Mouse (Mus musculus) CH12.LX (cell line): ENCODE results near the gene Olfr282. TPM values are rescaled to one million over a fixed set of nuclear protein-coding genes. Genes with fewer than 3 reads are reported as not detected.
A peak's percentile ranks its signal among the peaks of the same experiment; 100 is the strongest.

Experiments
- DNase-seq: peaks from one replicate; pipeline ENCODE4 v3.0.0-alpha.2; 2013; ENCODE audit errors: extremely low read depth
- H3K27ac ChIP-seq: 2 replicates; pipeline ENCODE4 v1.5.1; 2012; ENCODE audit warnings: low read depth, mild to moderate bottlenecking, control low read depth, moderate library complexity; ENCODE audit not compliant: insufficient read depth
- H3K27me3 ChIP-seq: replicated peaks from 2 replicates; pipeline ENCODE3; 2012; ENCODE audit warnings: inconsistent platforms
- H3K36me3 ChIP-seq, 2 experiments: replicated peaks in 1 of 2; 2 replicates each; pipeline versions ENCODE3 to v1.6.1; 2012; ENCODE audit warnings: inconsistent platforms in 1 of 2, low read length in 1 of 2, mild to moderate bottlenecking in 1 of 2, mixed read lengths in 1 of 2, moderate library complexity in 1 of 2; ENCODE audit not compliant: control insufficient read depth in 1 of 2, insufficient read depth in 1 of 2
- H3K4me1 ChIP-seq, 2 experiments: 2 replicates each; pipeline ENCODE4 v1.6.1; 2012; ENCODE audit warnings: inconsistent platforms in 1 of 2, moderate library complexity in 1 of 2; ENCODE audit not compliant: insufficient read depth in 2 of 2, control insufficient read depth in 1 of 2
- H3K4me2 ChIP-seq: 2 replicates; pipeline ENCODE4 v1.6.1; 2012; ENCODE audit warnings: low read depth, mild to moderate bottlenecking, control low read depth; ENCODE audit not compliant: poor library complexity, insufficient read depth, severe bottlenecking
- H3K4me3 ChIP-seq, 3 experiments: fragments of 150-350 bp in 1 of 3; sonication (generic) in 1 of 3; replicated peaks in 1 of 3; 2 replicates each; pipeline versions ENCODE3 to v1.5.1; 2011 to 2012; ENCODE audit warnings: low read depth in 2 of 3, low read length in 2 of 3, mild to moderate bottlenecking in 2 of 3, moderate library complexity in 2 of 3, control low read depth in 1 of 3, improper control_type of control experiment in 1 of 3, inconsistent platforms in 1 of 3, mixed read lengths in 1 of 3; ENCODE audit not compliant: poor library complexity in 1 of 3
- H3K79me2 ChIP-seq: replicated peaks from 2 replicates; pipeline ENCODE4 v1.6.1; 2012; ENCODE audit warnings: mild to moderate bottlenecking, moderate library complexity; ENCODE audit not compliant: control insufficient read depth, poor library complexity, insufficient read depth, severe bottlenecking; ENCODE audit errors: extremely low read depth
- H3K9ac ChIP-seq: 2 replicates; pipeline ENCODE4 v1.6.1; 2012; ENCODE audit warnings: low read depth, mild to moderate bottlenecking, control low read depth, moderate library complexity; ENCODE audit not compliant: insufficient read depth
- H3K9me3 ChIP-seq: replicated peaks from 2 replicates; pipeline ENCODE3; 2012; ENCODE audit warnings: low read length, inconsistent platforms, mixed read lengths
- BHLHE40 ChIP-seq: IDR thresholded peaks from 2 replicates; pipeline ENCODE4 v1.6.1; 2011; ENCODE audit warnings: mild to moderate bottlenecking, low read depth, low read length, improper control_type of control experiment
- CHD1 ChIP-seq: IDR thresholded peaks from 2 replicates; pipeline ENCODE4 v1.6.1; 2012; ENCODE audit warnings: low read depth, low read length, improper control_type of control experiment, inconsistent platforms
- CHD2 ChIP-seq: IDR thresholded peaks from 2 replicates; pipeline ENCODE4 v1.6.1; 2011; ENCODE audit warnings: low read length, improper control_type of control experiment
- CTCF ChIP-seq, 2 experiments: IDR thresholded peaks in 1 of 2; conservative IDR thresholded peaks in 1 of 2; 2 replicates each; pipeline ENCODE4 v1.5.1; 2011 to 2012; ENCODE audit warnings: low read depth in 2 of 2, low read length in 2 of 2, improper control_type of control experiment in 1 of 2, inconsistent platforms in 1 of 2, mild to moderate bottlenecking in 1 of 2, moderate library complexity in 1 of 2
- E2F4 ChIP-seq: IDR thresholded peaks from 2 replicates; pipeline ENCODE4 v1.6.1; 2011; ENCODE audit warnings: low read depth, low read length, improper control_type of control experiment; ENCODE audit not compliant: insufficient replicate concordance
- ELF1 ChIP-seq: IDR thresholded peaks from 2 replicates; pipeline ENCODE4 v1.6.1; 2014; ENCODE audit warnings: low read depth, mild to moderate bottlenecking, inconsistent platforms, low read length, improper control_type of control experiment
- EP300 ChIP-seq: IDR thresholded peaks from 2 replicates; pipeline ENCODE4 v1.6.1; 2011; ENCODE audit warnings: low read length, improper control_type of control experiment
- ETS1 ChIP-seq: conservative IDR thresholded peaks from 2 replicates; pipeline ENCODE4 v1.6.1; 2012; ENCODE audit warnings: low read depth, mild to moderate bottlenecking, inconsistent platforms, low read length, improper control_type of control experiment, moderate library complexity
- GABPA ChIP-seq: IDR thresholded peaks from 2 replicates; pipeline ENCODE4 v1.6.1; 2012; ENCODE audit warnings: low read depth, low read length, improper control_type of control experiment, inconsistent platforms; ENCODE audit not compliant: insufficient replicate concordance
- HCFC1 ChIP-seq: IDR thresholded peaks from 2 replicates; pipeline ENCODE4 v1.6.1; 2012; ENCODE audit warnings: low read depth, mild to moderate bottlenecking, inconsistent platforms, low read length, improper control_type of control experiment
- IRF4 ChIP-seq: IDR thresholded peaks from 2 replicates; pipeline ENCODE4 v1.6.1; 2014; ENCODE audit warnings: low read depth, mild to moderate bottlenecking, inconsistent platforms, low read length, improper control_type of control experiment
- JUN ChIP-seq: IDR thresholded peaks from 2 replicates; pipeline ENCODE4 v1.6.1; 2011; ENCODE audit warnings: low read depth, mild to moderate bottlenecking, low read length, improper control_type of control experiment, moderate library complexity; ENCODE audit not compliant: insufficient read depth
- JUND ChIP-seq: conservative IDR thresholded peaks from 2 replicates; pipeline ENCODE4 v1.6.1; 2011; ENCODE audit warnings: low read depth, low read length, improper control_type of control experiment
- KAT2A ChIP-seq: IDR thresholded peaks from 2 replicates; pipeline ENCODE4 v1.6.1; 2012; ENCODE audit warnings: low read length, improper control_type of control experiment, inconsistent platforms; ENCODE audit not compliant: insufficient replicate concordance
- MAFK ChIP-seq: IDR thresholded peaks from 2 replicates; pipeline ENCODE4 v1.6.1; 2011; ENCODE audit warnings: low read length, improper control_type of control experiment; ENCODE audit not compliant: insufficient replicate concordance
- MAX ChIP-seq: IDR thresholded peaks from 2 replicates; pipeline ENCODE4 v1.6.1; 2011; ENCODE audit warnings: low read length, improper control_type of control experiment
- MAZ ChIP-seq: IDR thresholded peaks from 2 replicates; pipeline ENCODE4 v1.6.1; 2012; ENCODE audit warnings: low read depth, mild to moderate bottlenecking, inconsistent platforms, low read length, improper control_type of control experiment, moderate library complexity
- MEF2A ChIP-seq: IDR thresholded peaks from 2 replicates; pipeline ENCODE4 v1.6.1; 2014; ENCODE audit warnings: low read depth, mild to moderate bottlenecking, inconsistent platforms, low read length, improper control_type of control experiment, borderline replicate concordance
- MXI1 ChIP-seq: IDR thresholded peaks from 2 replicates; pipeline ENCODE4 v1.6.1; 2011; ENCODE audit warnings: mild to moderate bottlenecking, low read depth, low read length, improper control_type of control experiment
- MYC ChIP-seq: IDR thresholded peaks from 2 replicates; pipeline ENCODE4 v1.6.1; 2011; ENCODE audit warnings: low read depth, mild to moderate bottlenecking, improper control_type of control experiment, low read length
- NELFE ChIP-seq: IDR thresholded peaks from 2 replicates; pipeline ENCODE4 v1.6.1; 2011; ENCODE audit warnings: low read depth, low read length, improper control_type of control experiment
- NRF1 ChIP-seq: IDR thresholded peaks from 2 replicates; pipeline ENCODE4 v1.6.1; 2014; ENCODE audit warnings: low read depth, mild to moderate bottlenecking, inconsistent platforms, low read length, improper control_type of control experiment, moderate library complexity
- PAX5 ChIP-seq: IDR thresholded peaks from 2 replicates; pipeline ENCODE4 v1.6.1; 2012; ENCODE audit warnings: low read length, inconsistent platforms, mixed read lengths
- POLR2A ChIP-seq: IDR thresholded peaks from 2 replicates; pipeline ENCODE4 v1.6.1; 2011; ENCODE audit warnings: low read depth, mild to moderate bottlenecking, improper control_type of control experiment, low read length
- POLR2AphosphoS2 ChIP-seq: IDR thresholded peaks from 2 replicates; pipeline ENCODE4 v1.6.1; 2011; ENCODE audit warnings: low read depth, low read length, improper control_type of control experiment
- RAD21 ChIP-seq: IDR thresholded peaks from 2 replicates; pipeline ENCODE4 v1.6.1; 2011; ENCODE audit warnings: low read depth, mild to moderate bottlenecking, low read length, improper control_type of control experiment, moderate library complexity
- RCOR1 ChIP-seq: conservative IDR thresholded peaks from 2 replicates; pipeline ENCODE4 v1.6.1; 2012; ENCODE audit warnings: low read depth, mild to moderate bottlenecking, inconsistent platforms, low read length, improper control_type of control experiment
- SIN3A ChIP-seq: IDR thresholded peaks from 2 replicates; pipeline ENCODE4 v1.6.1; 2012; ENCODE audit warnings: low read length, improper control_type of control experiment, inconsistent platforms
- SMC3 ChIP-seq: IDR thresholded peaks from 2 replicates; pipeline ENCODE4 v1.6.1; 2011; ENCODE audit warnings: low read depth, low read length, improper control_type of control experiment
- TBP ChIP-seq: conservative IDR thresholded peaks from 2 replicates; pipeline ENCODE4 v1.6.1; 2011; ENCODE audit warnings: low read depth, low read length, improper control_type of control experiment
- TCF12 ChIP-seq: IDR thresholded peaks from 2 replicates; pipeline ENCODE4 v1.6.1; 2014; ENCODE audit warnings: low read depth, mild to moderate bottlenecking, inconsistent platforms, low read length, improper control_type of control experiment
- UBTF ChIP-seq: IDR thresholded peaks from 2 replicates; pipeline ENCODE4 v1.6.1; 2012; ENCODE audit warnings: low read depth, mild to moderate bottlenecking, inconsistent platforms, low read length, improper control_type of control experiment, moderate library complexity
- USF1 ChIP-seq: IDR thresholded peaks from 2 replicates; pipeline ENCODE4 v1.6.1; 2014; ENCODE audit warnings: low read depth, mild to moderate bottlenecking, inconsistent platforms, low read length, improper control_type of control experiment
- ZC3H11A ChIP-seq: IDR thresholded peaks from 2 replicates; pipeline ENCODE4 v1.6.1; 2012; ENCODE audit warnings: low read depth, mild to moderate bottlenecking, inconsistent platforms, low read length, improper control_type of control experiment
- ZKSCAN1 ChIP-seq: IDR thresholded peaks from 2 replicates; pipeline ENCODE4 v1.6.1; 2012; ENCODE audit warnings: low read depth, inconsistent platforms, low read length, improper control_type of control experiment, borderline replicate concordance
- ZMIZ1 ChIP-seq: IDR thresholded peaks from 2 replicates; pipeline ENCODE4 v1.6.1; 2012; ENCODE audit warnings: low read depth, mild to moderate bottlenecking, inconsistent platforms, low read length, improper control_type of control experiment
- ZNF384 ChIP-seq: IDR thresholded peaks from 2 replicates; pipeline ENCODE4 v1.6.1; 2012; ENCODE audit warnings: low read depth, low read length, improper control_type of control experiment, inconsistent platforms
- dilution Hi-C: fragments of 300-500 bp; cut with MboI; formaldehyde crosslinking; loops from 2 replicates; pipeline ENCODE4 v1.14.3; 2020; ENCODE audit warnings: low sequenced_read_pairs; ENCODE audit not compliant: extremely low pct_unique_long_range_greater_than_20kb, extremely low pct_ligation_motif_present
- in situ Hi-C: fragments of 300-500 bp; cut with MboI; formaldehyde crosslinking; loops from 3 replicates; pipeline ENCODE4 v1.14.3; 2019; ENCODE audit warnings: low sequenced_read_pairs, low pct_ligation_motif_present, low pct_unique_long_range_greater_than_20kb, mixed read lengths
- polyA plus RNA-seq: library from polyadenylated mRNA; unstranded; fragments of >175 nt; gene quantifications from 2 replicates; pipeline ENCODE4 v1.2.1, GENCODE M21; 2012; ENCODE audit warnings: low read depth; ENCODE audit not compliant: insufficient read length
- total RNA-seq, 2 experiments: library from RNA; depleted of rRNA; stranded (reverse); fragments of 300-350 nt in 1 of 2; fragments of >200 nt in 1 of 2; gene quantifications; 2 replicates each; pipeline ENCODE4 v1.2.3; 2012 to 2014

The Olfr282 gene
- total and polyA plus RNA-seq, 3 experiments, result not detected

GRCm38 (mm10) chr15:98483907-98484886 lies 53.2 kb downstream of the Olfr282 start:
- Histone ChIP-seq H3K27me3 (no peaks in the 10 kb centered on the region), H3K27ac (peak overlapping the region; percentile 84), H3K9me3 (peaks cover 5% of the 10 kb centered on the region), H3K36me3 (no peaks in the 10 kb centered on the region), H3K4me2 (peak overlapping the region; percentile 40), H3K4me3 (peak overlapping the region in 2 of 3 experiments; percentile 11 to 31), H3K4me1 (peaks cover 26 to 60% of the 10 kb centered on the region in 2 experiments), H3K79me2 (no peaks in the 10 kb centered on the region), H3K9ac (0 out of 2 replicates have a peak overlapping the region, but pooled peaks have one; percentile 39)
- peak; percentile 97 for DNase-seq
- dilution Hi-C loops (no loop called here), in situ Hi-C loops (no loop called here)
- no peak; the same call in 1 of the 2 replicates for TF ChIP-seq SMC3
- no peak for TF ChIP-seq POLR2AphosphoS2
- TF ChIP-seq IRF4, result peak; percentile 99
- peak; percentile 97 for TF ChIP-seq CHD2
- TF ChIP-seq MAFK, result peak; percentile 96
- no peak for TF ChIP-seq USF1
- TF ChIP-seq ZC3H11A, result no peak
- peak; percentile 84; the same call in 1 of the 2 replicates for TF ChIP-seq TCF12
- peak; percentile 97 for TF ChIP-seq EP300
- TF ChIP-seq POLR2A, result peak; percentile 60; the same call in 1 of the 2 replicates
- peak; percentile 91 for TF ChIP-seq SIN3A
- TF ChIP-seq CHD1, result no peak
- no peak for TF ChIP-seq ZKSCAN1
- TF ChIP-seq JUND, result peak; percentile 59; the same call in 1 of the 2 replicates
- no peak for TF ChIP-seq CTCF (conservative IDR thresholded peaks at IDR 0.05 in 1 of 2, IDR thresholded peaks at IDR 0.05 in 1 of 2; ENCODE audit: low read depth in 2 of 2, low read length in 2 of 2)
- no peak; the same call in none of the 2 replicates for TF ChIP-seq ZNF384
- peak; percentile 91 for TF ChIP-seq ELF1
- no peak for TF ChIP-seq UBTF
- TF ChIP-seq TBP, result peak; percentile 69
- peak; percentile 86 for TF ChIP-seq NRF1
- peak; percentile 69 for TF ChIP-seq HCFC1
- peak; percentile 71; the same call in 1 of the 2 replicates for TF ChIP-seq MXI1
- peak; percentile 91 for TF ChIP-seq MEF2A
- TF ChIP-seq MYC, result peak; percentile 98
- TF ChIP-seq PAX5, result no peak
- peak; percentile 70; the same call in 1 of the 2 replicates for TF ChIP-seq E2F4
- TF ChIP-seq RAD21, result no peak; the same call in 1 of the 2 replicates
- TF ChIP-seq ZMIZ1, result peak; percentile 62
- peak; percentile 96 for TF ChIP-seq RCOR1
- no peak for TF ChIP-seq GABPA
- 0 out of 2 replicates have a peak, but pooled peaks have one; percentile 22 for TF ChIP-seq KAT2A
- peak; percentile 86 for TF ChIP-seq MAZ
- peak; percentile 98 for TF ChIP-seq BHLHE40
- peak; percentile 98 for TF ChIP-seq MAX
- no peak for TF ChIP-seq JUN
- peak; percentile 95 for TF ChIP-seq ETS1
- TF ChIP-seq NELFE, result peak; percentile 80
